Mouse (Mus musculus): ENCODE data around the gene Setd7. TPM values are rescaled to one million over a fixed set of nuclear protein-coding genes. Genes with fewer than 3 reads are reported as not detected.
A peak's percentile ranks its signal among the peaks of the same experiment; 100 is the strongest.

The Setd7 gene
- 6.2 and 7.3 TPM in 2 replicates for polyA plus RNA-seq (2014; fragmentation: Nextera tagmentation; extraction: Ambion mirVana)

DNA sequence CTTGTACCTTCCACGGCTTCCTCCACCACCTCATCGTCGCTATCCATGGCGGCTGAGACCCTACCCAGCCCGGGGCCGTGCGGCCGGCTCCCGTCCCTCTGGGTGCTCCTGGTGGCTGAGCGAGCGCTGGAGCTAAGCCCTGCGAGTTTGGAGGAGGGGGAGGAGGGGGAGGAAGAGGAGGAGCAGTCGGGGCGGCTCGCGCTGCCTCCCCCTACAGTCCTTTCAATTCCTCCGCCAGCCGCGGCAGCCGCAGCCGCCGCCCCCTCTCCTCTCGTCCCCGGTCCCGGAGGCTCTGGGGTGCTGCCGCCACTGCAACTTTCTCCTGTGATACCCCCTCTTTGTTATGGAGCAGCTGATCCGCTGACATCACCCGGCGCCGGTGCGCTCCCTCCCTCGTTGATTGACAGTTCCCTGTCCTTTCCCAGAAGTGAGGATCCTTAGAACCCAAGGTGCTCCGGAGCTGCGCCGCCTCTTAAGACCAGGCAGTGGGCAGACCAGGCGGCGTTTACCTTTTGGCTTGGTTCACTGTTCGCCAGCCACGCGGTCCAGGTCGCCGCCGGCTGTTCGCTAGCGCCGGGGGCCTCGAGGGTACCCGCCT is at the start of gene Setd7:
Setd7 (minus strand) TSS at position 369 of the 598 bp plus-strand sequence.
- 0% methylated on average over 42 of the region's 48 CpGs for WGBS

GRCm38 (mm10) chr3:51604489-51604888 is 43.8 kb upstream of the Setd7 start:
- no peak for DNase-seq (ENCODE audit: low spot score)
- H3K9ac ChIP-seq (ENCODE audit: low read depth, low read length): no peak overlapping the region
- H3K36me3 ChIP-seq (ENCODE audit: control insufficient read depth, insufficient read depth, low read length): no peaks in the 10 kb centered on the region
- H3K4me3 ChIP-seq (ENCODE audit: low read depth, low read length): no peak overlapping the region
- no peaks in the 10 kb centered on the region for H3K27me3 ChIP-seq (replicated peaks; ENCODE audit: control insufficient read depth, insufficient read depth, low read length)
- H3K4me2 ChIP-seq (ENCODE audit: low read depth, low read length): no peak overlapping the region
- H3K27ac ChIP-seq (replicated peaks; ENCODE audit: low read depth, low read length): no peak overlapping the region
- H3K4me1 ChIP-seq (ENCODE audit: control insufficient read depth, insufficient read depth, low read length): no peaks in the 10 kb centered on the region
- H3K9me3 ChIP-seq (ENCODE audit: control insufficient read depth, low read length): no peaks in the 10 kb centered on the region
- WGBS: 75% methylated on average over 3 of the region's 3 CpGs
- no peak for ATAC-seq (ENCODE audit: low read depth)

More for the DNA sequence above, at the start of gene Setd7:
- H3K9ac ChIP-seq (ENCODE audit: low read depth, low read length): peak within 1 kb of the TSS; percentile 85
- ATAC-seq (ENCODE audit: low read depth): peak; percentile 84
- H3K36me3 ChIP-seq (ENCODE audit: control insufficient read depth, insufficient read depth, low read length): no peaks in the 10 kb centered on the region
- H3K4me2 ChIP-seq (ENCODE audit: low read depth, low read length): peak within 1 kb of the TSS; percentile 99
- H3K4me3 ChIP-seq (ENCODE audit: low read depth, low read length): peak within 1 kb of the TSS; percentile 82
- H3K27ac ChIP-seq (replicated peaks; ENCODE audit: low read depth, low read length): peak within 1 kb of the TSS; percentile 94
- H3K9me3 ChIP-seq (ENCODE audit: control insufficient read depth, low read length): no peaks in the 10 kb centered on the region
- peaks cover 9% of the 10 kb centered on the region for H3K4me1 ChIP-seq (ENCODE audit: control insufficient read depth, insufficient read depth, low read length)
- DNase-seq (ENCODE audit: low spot score): peak; percentile 91
- H3K27me3 ChIP-seq (replicated peaks; ENCODE audit: control insufficient read depth, insufficient read depth, low read length): no peaks in the 10 kb centered on the region

- no peak overlapping the region for H3K9ac ChIP-seq (ENCODE audit: low read depth, low read length)
- H3K4me1 ChIP-seq (ENCODE audit: control insufficient read depth, insufficient read depth, low read length): no peaks in the 10 kb centered on the region
- DNase-seq (ENCODE audit: low spot score) (peak; percentile 71), ATAC-seq (ENCODE audit: low read depth) (no peak)
- no peaks in the 10 kb centered on the region for H3K27me3 ChIP-seq (replicated peaks; ENCODE audit: control insufficient read depth, insufficient read depth, low read length)
- no peak overlapping the region for H3K27ac ChIP-seq (replicated peaks; ENCODE audit: low read depth, low read length)
- 69% methylated on average over 15 of the region's 15 CpGs for WGBS
- no peaks in the 10 kb centered on the region for H3K36me3 ChIP-seq (ENCODE audit: control insufficient read depth, insufficient read depth, low read length)
- H3K4me2 ChIP-seq (ENCODE audit: low read depth, low read length): no peak overlapping the region
- H3K9me3 ChIP-seq (ENCODE audit: control insufficient read depth, low read length): no peaks in the 10 kb centered on the region
- H3K4me3 ChIP-seq (ENCODE audit: low read depth, low read length): no peak overlapping the region
These were observed 43.1 kb upstream of the Setd7 start for GRCm38 (mm10) chr3:51603705-51604291.

- H3K27ac ChIP-seq (replicated peaks; ENCODE audit: low read depth, low read length): no peak overlapping the region
- H3K9me3 ChIP-seq (ENCODE audit: control insufficient read depth, low read length): no peaks in the 10 kb centered on the region
- no peak overlapping the region for H3K9ac ChIP-seq (ENCODE audit: low read depth, low read length)
- H3K4me1 ChIP-seq (ENCODE audit: control insufficient read depth, insufficient read depth, low read length): no peaks in the 10 kb centered on the region
- ATAC-seq (ENCODE audit: low read depth): no peak
- no peak for DNase-seq (ENCODE audit: low spot score)
- no peaks in the 10 kb centered on the region for H3K36me3 ChIP-seq (ENCODE audit: control insufficient read depth, insufficient read depth, low read length)
- no peak overlapping the region for H3K4me3 ChIP-seq (ENCODE audit: low read depth, low read length)
- no peak overlapping the region for H3K4me2 ChIP-seq (ENCODE audit: low read depth, low read length)
- H3K27me3 ChIP-seq (replicated peaks; ENCODE audit: control insufficient read depth, insufficient read depth, low read length): no peaks in the 10 kb centered on the region
- 97% methylated on average over 2 of the region's 2 CpGs for whole genome bisulfite sequencing
These were observed 40.8 kb upstream of the Setd7 start for GRCm38 (mm10) chr3:51601461-51601860.

- Histone ChIP-seq H3K4me3 (ENCODE audit: low read depth, low read length) (no peak overlapping the region), H3K27me3 (replicated peaks; ENCODE audit: control insufficient read depth, insufficient read depth, low read length) (no peaks in the 10 kb centered on the region), H3K27ac (replicated peaks; ENCODE audit: low read depth, low read length) (no peak overlapping the region), H3K4me2 (ENCODE audit: low read depth, low read length) (no peak overlapping the region), H3K4me1 (ENCODE audit: control insufficient read depth, insufficient read depth, low read length) (no peaks in the 10 kb centered on the region), H3K36me3 (ENCODE audit: control insufficient read depth, insufficient read depth, low read length) (no peaks in the 10 kb centered on the region), H3K9ac (ENCODE audit: low read depth, low read length) (no peak overlapping the region), H3K9me3 (ENCODE audit: control insufficient read depth, low read length) (no peaks in the 10 kb centered on the region)
- no peak for ATAC-seq (ENCODE audit: low read depth)
- DNase-seq (ENCODE audit: low spot score): no peak
- WGBS: 77% methylated on average over 4 of the region's 4 CpGs
These were observed 40.0 kb upstream of the Setd7 start for GRCm38 (mm10) chr3:51600728-51601127.

DNA sequence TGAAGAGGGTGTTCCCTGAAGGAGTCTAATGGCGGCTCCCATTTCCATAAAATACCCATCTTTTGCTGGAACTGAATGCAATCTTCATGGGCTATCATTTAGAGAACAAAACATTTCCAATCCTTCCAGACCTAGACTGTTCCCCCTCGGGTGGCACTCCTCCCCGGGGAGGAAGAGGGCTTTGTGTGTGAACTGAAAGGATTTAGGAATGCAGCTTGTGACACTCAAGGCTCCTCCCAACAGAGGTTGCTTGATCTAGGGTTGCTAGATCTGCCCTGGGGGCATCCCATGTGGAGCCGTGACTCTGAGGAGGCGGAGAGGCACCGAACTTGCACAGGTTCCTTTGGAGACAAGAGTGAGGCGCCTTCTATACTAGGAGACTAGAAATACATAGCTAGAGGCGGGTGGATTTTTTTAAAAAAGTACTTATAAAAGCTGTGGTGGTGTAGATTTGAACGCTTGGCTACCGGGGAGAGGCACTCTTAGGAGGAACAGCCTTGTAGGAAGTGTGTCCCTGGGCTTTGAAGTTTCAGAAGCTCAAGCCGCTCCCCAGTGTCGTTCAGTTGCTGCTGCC is 38.5 kb upstream of the Setd7 start:
- no peak; the same call in 1 of the 2 replicates for ATAC-seq (ENCODE audit: low read depth)
- H3K9me3 ChIP-seq (ENCODE audit: control insufficient read depth, low read length): no peaks in the 10 kb centered on the region
- H3K4me3 ChIP-seq (ENCODE audit: low read depth, low read length): no peak overlapping the region
- no peak for DNase-seq (ENCODE audit: low spot score)
- WGBS: 54% methylated on average over 12 of the region's 12 CpGs
- no peak overlapping the region for H3K4me2 ChIP-seq (ENCODE audit: low read depth, low read length)
- no peaks in the 10 kb centered on the region for H3K27me3 ChIP-seq (replicated peaks; ENCODE audit: control insufficient read depth, insufficient read depth, low read length)
- no peak overlapping the region for H3K27ac ChIP-seq (replicated peaks; ENCODE audit: low read depth, low read length)
- H3K36me3 ChIP-seq (ENCODE audit: control insufficient read depth, insufficient read depth, low read length): no peaks in the 10 kb centered on the region
- H3K9ac ChIP-seq (ENCODE audit: low read depth, low read length): no peak overlapping the region
- H3K4me1 ChIP-seq (ENCODE audit: control insufficient read depth, insufficient read depth, low read length): no peaks in the 10 kb centered on the region

DNA sequence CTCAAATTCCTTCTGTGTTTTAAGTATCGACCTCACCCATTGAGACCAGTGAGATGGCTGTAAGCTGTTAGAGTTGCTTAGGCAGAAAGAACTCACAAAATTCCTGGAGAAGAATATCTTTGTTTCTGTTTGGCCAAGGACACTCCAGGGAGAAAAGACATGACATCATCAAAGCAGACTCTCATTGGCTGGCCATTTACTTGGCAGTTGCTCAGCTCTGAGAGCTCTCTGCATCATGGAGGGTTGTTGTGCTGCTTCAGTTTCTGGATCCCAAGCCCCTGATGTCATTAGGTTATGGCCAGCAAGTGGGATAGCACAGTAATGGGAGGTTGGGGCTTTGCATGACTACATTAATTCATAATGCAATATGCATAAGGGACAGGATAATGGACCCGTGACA is 35.9 kb upstream of the Setd7 start:
- Histone ChIP-seq H3K27ac (replicated peaks; ENCODE audit: low read depth, low read length) (no peak overlapping the region), H3K4me2 (ENCODE audit: low read depth, low read length) (no peak overlapping the region), H3K4me3 (ENCODE audit: low read depth, low read length) (no peak overlapping the region), H3K27me3 (replicated peaks; ENCODE audit: control insufficient read depth, insufficient read depth, low read length) (no peaks in the 10 kb centered on the region), H3K36me3 (ENCODE audit: control insufficient read depth, insufficient read depth, low read length) (no peaks in the 10 kb centered on the region), H3K4me1 (ENCODE audit: control insufficient read depth, insufficient read depth, low read length) (no peaks in the 10 kb centered on the region), H3K9ac (ENCODE audit: low read depth, low read length) (no peak overlapping the region), H3K9me3 (ENCODE audit: control insufficient read depth, low read length) (no peaks in the 10 kb centered on the region)
- DNase-seq (ENCODE audit: low spot score): no peak
- ATAC-seq (ENCODE audit: low read depth): no peak
- 62% methylated on average over 2 of the region's 2 CpGs for WGBS

DNA sequence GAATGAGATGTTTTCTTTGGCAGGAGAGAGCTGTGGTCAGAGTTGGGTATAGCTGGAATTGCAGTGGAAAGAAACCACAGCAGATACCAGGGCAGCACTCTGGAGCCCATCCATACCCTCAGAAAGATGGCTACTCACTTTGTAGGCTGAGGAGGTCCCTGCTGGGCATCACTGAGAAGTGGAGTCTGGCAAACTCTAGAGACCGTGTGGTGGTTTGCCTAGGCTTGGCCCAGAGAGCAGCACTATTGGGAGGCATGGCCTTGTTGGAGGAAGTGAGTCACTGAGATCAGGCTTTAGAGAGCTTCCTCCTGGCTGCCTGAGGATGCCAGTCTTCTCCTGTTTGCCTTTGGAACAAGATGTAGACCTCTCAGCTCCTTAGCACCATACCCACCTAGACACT is 32.8 kb upstream of the Setd7 start:
- no peaks in the 10 kb centered on the region for H3K9me3 ChIP-seq (ENCODE audit: control insufficient read depth, low read length)

GRCm38 (mm10) chr3:51591591-51591990 is 30.9 kb upstream of the Setd7 start:
- H3K9me3 ChIP-seq (ENCODE audit: control insufficient read depth, low read length): no peaks in the 10 kb centered on the region
- 80% methylated on average over 6 of the region's 6 CpGs for WGBS
- ATAC-seq (ENCODE audit: low read depth) (no peak), DNase-seq (ENCODE audit: low spot score) (no peak)
- H3K4me2 ChIP-seq (ENCODE audit: low read depth, low read length): no peak overlapping the region
- no peaks in the 10 kb centered on the region for H3K27me3 ChIP-seq (replicated peaks; ENCODE audit: control insufficient read depth, insufficient read depth, low read length)
- H3K27ac ChIP-seq (replicated peaks; ENCODE audit: low read depth, low read length): no peak overlapping the region
- no peaks in the 10 kb centered on the region for H3K36me3 ChIP-seq (ENCODE audit: control insufficient read depth, insufficient read depth, low read length)
- no peaks in the 10 kb centered on the region for H3K4me1 ChIP-seq (ENCODE audit: control insufficient read depth, insufficient read depth, low read length)
- H3K4me3 ChIP-seq (ENCODE audit: low read depth, low read length): no peak overlapping the region
- H3K9ac ChIP-seq (ENCODE audit: low read depth, low read length): no peak overlapping the region

More for the DNA sequence above, 32.8 kb upstream of the Setd7 start:
- no peak overlapping the region for H3K4me3 ChIP-seq (ENCODE audit: low read depth, low read length)
- no peaks in the 10 kb centered on the region for H3K36me3 ChIP-seq (ENCODE audit: control insufficient read depth, insufficient read depth, low read length)
- WGBS: 64% methylated on average over 1 of the region's 1 CpGs
- DNase-seq (ENCODE audit: low spot score): peak; percentile 33
- ATAC-seq (ENCODE audit: low read depth): no peak
- H3K4me1 ChIP-seq (ENCODE audit: control insufficient read depth, insufficient read depth, low read length): no peaks in the 10 kb centered on the region
- H3K4me2 ChIP-seq (ENCODE audit: low read depth, low read length): no peak overlapping the region
- H3K9ac ChIP-seq (ENCODE audit: low read depth, low read length): no peak overlapping the region
- H3K27ac ChIP-seq (replicated peaks; ENCODE audit: low read depth, low read length): no peak overlapping the region
- H3K27me3 ChIP-seq (replicated peaks; ENCODE audit: control insufficient read depth, insufficient read depth, low read length): no peaks in the 10 kb centered on the region

Measured in embryonic facial prominence, embryonic 14.5 days (tissue).